Mouse (Mus musculus) cerebellum, adult 2 months (tissue): ENCODE measurements around the gene Hamp.

ENCODE experiments used
- CTCF ChIP-seq: fragments of 200-500 bp; IDR thresholded peaks from 2 replicates; pipeline ENCODE4 v1.5.1; 2011; ENCODE audit warnings: low read depth, mild to moderate bottlenecking, control low read depth, low read length, moderate library complexity, borderline replicate concordance; ENCODE audit not compliant: insufficient read depth
- POLR2A ChIP-seq: fragments of 200-500 bp; IDR thresholded peaks from 2 replicates; pipeline ENCODE4 v1.6.1; 2011; ENCODE audit warnings: low read length, control low read depth, borderline replicate concordance; ENCODE audit not compliant: insufficient read depth

GRCm38 (mm10) chr7:30895217-30895616 lies 48.6 kb downstream of the Hamp start:
- TF ChIP-seq POLR2A (no peak), CTCF (no peak)
